Mouse (Mus musculus) midbrain, embryonic 12.5 days (tissue): ENCODE measurements around the gene Cacna1c. TPM values are rescaled to one million over a fixed set of nuclear protein-coding genes. Genes with fewer than 3 reads are reported as not detected.

Source experiments
- ATAC-seq: fragments of 200-750 bp; cut with Nextera tagmentation; 2 replicates; pipeline ENCODE4 v1.8.0; 2017; ENCODE audit warnings: low read depth, moderate TSS enrichment, moderate library complexity; ENCODE audit not compliant: low FRiP score
- H3K27ac ChIP-seq: fragments of 300-500 bp; sonication (generic); replicated peaks from 2 replicates; pipeline ENCODE4 v1.5.1; 2016; ENCODE audit warnings: mild to moderate bottlenecking
- H3K27me3 ChIP-seq: fragments of 300-500 bp; sonication (generic); 2 replicates; pipeline ENCODE4 v1.6.1; 2016; ENCODE audit warnings: mild to moderate bottlenecking
- H3K36me3 ChIP-seq: fragments of 300-500 bp; sonication (generic); 2 replicates; pipeline ENCODE4 v1.6.1; 2016
- H3K4me1 ChIP-seq: fragments of 300-500 bp; sonication (generic); 2 replicates; pipeline ENCODE4 v1.6.1; 2016
- H3K4me2 ChIP-seq: fragments of 300-500 bp; sonication (generic); replicated peaks from 2 replicates; pipeline ENCODE4 v1.6.1; 2016; ENCODE audit warnings: mild to moderate bottlenecking, moderate library complexity
- H3K4me3 ChIP-seq: fragments of 300-500 bp; sonication (generic); 2 replicates; pipeline ENCODE4 v1.5.1; 2016; ENCODE audit warnings: mild to moderate bottlenecking
- H3K9ac ChIP-seq: fragments of 300-500 bp; sonication (generic); replicated peaks from 2 replicates; pipeline ENCODE4 v1.6.1; 2016; ENCODE audit warnings: mild to moderate bottlenecking, moderate library complexity
- H3K9me3 ChIP-seq: fragments of 300-500 bp; sonication (generic); 2 replicates; pipeline ENCODE4 v1.6.1; 2016; ENCODE audit warnings: mild to moderate bottlenecking
- WGBS: fragments of 180-500 bp; shearing (Covaris S2); methylation state at CpG from one replicate; pipeline ENCODE4 v1.1.7; 2016; 5-methylcytosine and 5-hydroxymethylcytosine counted together
- polyA plus RNA-seq: library from polyadenylated mRNA; unstranded; fragments of >200 nt; fragmentation: Nextera tagmentation; extraction: Ambion mirVana; gene quantifications from 2 replicates; pipeline ENCODE4 v1.2.1, GENCODE M21; 2016

Gene Cacna1c
- polyA plus RNA-seq, 1 experiment from 2014 or later: 5.1 TPM

- H3K4me1 ChIP-seq: peaks cover 2% of the 10 kb centered on the region; the same call in 1 of the 2 replicates
- no peak for ATAC-seq
- no peak overlapping the region for H3K4me2 ChIP-seq
- no peaks in the 10 kb centered on the region for H3K36me3 ChIP-seq
- WGBS: 77% methylated on average over 7 of the region's 7 CpGs
- no peak overlapping the region for H3K9ac ChIP-seq
- no peak overlapping the region for H3K27ac ChIP-seq
- H3K4me3 ChIP-seq: no peak overlapping the region
- no peaks in the 10 kb centered on the region; the same call in 1 of the 2 replicates for H3K27me3 ChIP-seq
- no peaks in the 10 kb centered on the region for H3K9me3 ChIP-seq
These were observed 155.3 kb downstream of the Cacna1c start for GRCm38 (mm10) chr6:119040961-119041360.

- Histone ChIP-seq H3K27me3 (no peaks in the 10 kb centered on the region; the same call in 1 of the 2 replicates), H3K4me3 (no peak overlapping the region), H3K4me1 (peaks cover 2% of the 10 kb centered on the region; the same call in 1 of the 2 replicates), H3K27ac (no peak overlapping the region), H3K9ac (no peak overlapping the region), H3K4me2 (no peak overlapping the region), H3K9me3 (no peaks in the 10 kb centered on the region; the same call in 1 of the 2 replicates), H3K36me3 (no peaks in the 10 kb centered on the region)
- ATAC-seq: no peak
- 53% methylated on average over 7 of the region's 7 CpGs for WGBS
These were observed 156.4 kb downstream of the Cacna1c start for GRCm38 (mm10) chr6:119039815-119040214.

GRCm38 (mm10) chr6:119039293-119039692, 156.9 kb downstream of the Cacna1c start:
- Histone ChIP-seq H3K9ac (no peak overlapping the region), H3K4me3 (no peak overlapping the region), H3K4me2 (no peak overlapping the region), H3K27me3 (no peaks in the 10 kb centered on the region; the same call in 1 of the 2 replicates), H3K4me1 (peaks cover 2% of the 10 kb centered on the region; the same call in 1 of the 2 replicates), H3K27ac (no peak overlapping the region), H3K9me3 (peaks cover 2% of the 10 kb centered on the region; the same call in 1 of the 2 replicates), H3K36me3 (no peaks in the 10 kb centered on the region)
- no peak for ATAC-seq
- 90% methylated on average over 5 of the region's 5 CpGs for WGBS

- Histone ChIP-seq H3K27me3 (no peaks in the 10 kb centered on the region), H3K4me1 (peaks cover 2% of the 10 kb centered on the region; the same call in 1 of the 2 replicates), H3K9me3 (peaks cover 2% of the 10 kb centered on the region; the same call in 1 of the 2 replicates), H3K27ac (no peak overlapping the region), H3K4me3 (no peak overlapping the region), H3K4me2 (no peak overlapping the region), H3K9ac (no peak overlapping the region), H3K36me3 (no peaks in the 10 kb centered on the region)
- no peak for ATAC-seq
- 95% methylated on average over 6 of the region's 6 CpGs for WGBS
These were observed 158.4 kb downstream of the Cacna1c start for GRCm38 (mm10) chr6:119037815-119038214.

- Histone ChIP-seq H3K9ac (no peak overlapping the region), H3K9me3 (peaks cover 2% of the 10 kb centered on the region; the same call in 1 of the 2 replicates), H3K27me3 (no peaks in the 10 kb centered on the region), H3K27ac (no peak overlapping the region), H3K4me2 (no peak overlapping the region), H3K36me3 (no peaks in the 10 kb centered on the region), H3K4me1 (peaks cover 2% of the 10 kb centered on the region; the same call in 1 of the 2 replicates), H3K4me3 (no peak overlapping the region)
- no peak for ATAC-seq
- WGBS: 72% methylated on average over 2 of the region's 2 CpGs
These were observed 159.2 kb downstream of the Cacna1c start for GRCm38 (mm10) chr6:119037047-119037446.

GRCm38 (mm10) chr6:119035361-119035760, 160.9 kb downstream of the Cacna1c start:
- H3K9me3 ChIP-seq: peaks cover 2% of the 10 kb centered on the region; the same call in 1 of the 2 replicates
- H3K27ac ChIP-seq: no peak overlapping the region
- no peak for ATAC-seq
- WGBS: 91% methylated on average over 6 of the region's 6 CpGs
- no peaks in the 10 kb centered on the region; the same call in 1 of the 2 replicates for H3K4me1 ChIP-seq
- H3K4me2 ChIP-seq: no peak overlapping the region
- H3K36me3 ChIP-seq: no peaks in the 10 kb centered on the region
- no peaks in the 10 kb centered on the region for H3K27me3 ChIP-seq
- H3K9ac ChIP-seq: no peak overlapping the region
- H3K4me3 ChIP-seq: no peak overlapping the region

GRCm38 (mm10) chr6:119034947-119035346, 161.3 kb downstream of the Cacna1c start:
- Histone ChIP-seq H3K27ac (no peak overlapping the region), H3K9me3 (peaks cover 2% of the 10 kb centered on the region; the same call in 1 of the 2 replicates), H3K4me3 (no peak overlapping the region), H3K9ac (no peak overlapping the region), H3K36me3 (no peaks in the 10 kb centered on the region), H3K4me1 (no peaks in the 10 kb centered on the region; the same call in 1 of the 2 replicates), H3K4me2 (no peak overlapping the region), H3K27me3 (no peaks in the 10 kb centered on the region)
- ATAC-seq: no peak
- WGBS: 98% methylated on average over 2 of the region's 2 CpGs

- ATAC-seq: no peak
- Histone ChIP-seq H3K4me3 (no peak overlapping the region), H3K9ac (no peak overlapping the region), H3K4me1 (peaks cover 8% of the 10 kb centered on the region; the same call in 1 of the 2 replicates), H3K36me3 (no peaks in the 10 kb centered on the region), H3K27me3 (no peaks in the 10 kb centered on the region), H3K27ac (0 out of 2 replicates have a peak overlapping the region, but pooled peaks have one; percentile 15), H3K4me2 (no peak overlapping the region), H3K9me3 (no peaks in the 10 kb centered on the region)
- WGBS: 66% methylated on average over 6 of the region's 6 CpGs
These were observed 168.3 kb downstream of the Cacna1c start for GRCm38 (mm10) chr6:119027880-119028279.

- H3K36me3 ChIP-seq: no peaks in the 10 kb centered on the region
- no peaks in the 10 kb centered on the region for H3K27me3 ChIP-seq
- no peak overlapping the region for H3K9ac ChIP-seq
- 62% methylated on average over 2 of the region's 2 CpGs for WGBS
- no peak overlapping the region for H3K4me2 ChIP-seq
- H3K9me3 ChIP-seq: no peaks in the 10 kb centered on the region
- no peak for ATAC-seq
- no peak overlapping the region for H3K4me3 ChIP-seq
- H3K4me1 ChIP-seq: peaks cover 6% of the 10 kb centered on the region; the same call in 1 of the 2 replicates
- H3K27ac ChIP-seq: no peak overlapping the region
These were observed 173.4 kb downstream of the Cacna1c start for GRCm38 (mm10) chr6:119022850-119023249.

GRCm38 (mm10) chr6:119021226-119021625, 175.0 kb downstream of the Cacna1c start:
- H3K36me3 ChIP-seq: no peaks in the 10 kb centered on the region
- H3K27me3 ChIP-seq: no peaks in the 10 kb centered on the region
- no peak overlapping the region for H3K4me2 ChIP-seq
- 0 out of 2 replicates have a peak, but pooled peaks cover 2% of the 10 kb centered on the region for H3K4me1 ChIP-seq
- 84% methylated on average over 8 of the region's 8 CpGs for WGBS
- no peak for ATAC-seq
- H3K27ac ChIP-seq: no peak overlapping the region
- no peak overlapping the region for H3K4me3 ChIP-seq
- no peaks in the 10 kb centered on the region for H3K9me3 ChIP-seq
- no peak overlapping the region for H3K9ac ChIP-seq

- Histone ChIP-seq H3K9me3 (no peaks in the 10 kb centered on the region), H3K4me3 (no peak overlapping the region), H3K27ac (no peak overlapping the region), H3K36me3 (no peaks in the 10 kb centered on the region), H3K4me2 (no peak overlapping the region), H3K9ac (no peak overlapping the region), H3K4me1 (0 out of 2 replicates have a peak, but pooled peaks cover 2% of the 10 kb centered on the region), H3K27me3 (no peaks in the 10 kb centered on the region)
- 92% methylated on average over 6 of the region's 6 CpGs for whole genome bisulfite sequencing
- no peak for ATAC-seq
These were observed 177.3 kb downstream of the Cacna1c start for GRCm38 (mm10) chr6:119018956-119019355.

- Histone ChIP-seq H3K27ac (no peak overlapping the region), H3K4me2 (no peak overlapping the region), H3K9me3 (no peaks in the 10 kb centered on the region), H3K4me3 (no peak overlapping the region), H3K36me3 (no peaks in the 10 kb centered on the region), H3K4me1 (0 out of 2 replicates have a peak, but pooled peaks cover 2% of the 10 kb centered on the region), H3K27me3 (no peaks in the 10 kb centered on the region), H3K9ac (no peak overlapping the region)
- no peak for ATAC-seq
- WGBS: 91% methylated on average over 2 of the region's 2 CpGs
These were observed 178.0 kb downstream of the Cacna1c start for GRCm38 (mm10) chr6:119018256-119018655.
